Mouse (Mus musculus): ENCODE data around the gene Cnnm4.

DNA sequence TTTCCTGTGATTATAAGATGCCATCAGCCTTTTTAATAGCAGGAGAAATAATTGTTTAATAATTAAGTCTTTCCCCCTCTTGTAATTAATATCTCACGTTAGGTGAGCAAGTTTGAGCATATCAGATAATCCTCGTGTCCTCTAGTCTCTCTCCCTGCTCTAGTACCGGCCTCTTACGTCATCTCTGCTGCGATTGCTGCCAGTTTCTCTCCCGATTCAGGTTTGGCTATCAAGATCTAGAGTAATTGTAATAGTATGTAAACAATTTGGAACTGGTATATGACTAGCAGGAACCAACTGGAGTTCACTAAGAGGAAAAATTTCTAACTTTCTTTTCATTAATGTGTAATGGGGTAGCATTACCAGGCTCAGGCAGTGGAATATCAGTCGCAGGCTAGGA is 13.7 kb downstream of the Cnnm4 start:
- TF ChIP-seq POLR2A (IDR thresholded peaks at IDR 0.05; ENCODE audit: borderline replicate concordance, low read depth, low read length) (no peak), CTCF (IDR thresholded peaks at IDR 0.05; ENCODE audit: low read depth, low read length) (no peak)
